Mouse (Mus musculus) stomach, postnatal 0 days (tissue): ENCODE data around the gene Bms1. TPM values are rescaled to one million over a fixed set of nuclear protein-coding genes. Genes with fewer than 3 reads are reported as not detected.

Experiments used
- ATAC-seq: fragments of 200-750 bp; cut with Nextera tagmentation; 2 replicates; pipeline ENCODE4 v1.8.0; 2017; ENCODE audit not compliant: low FRiP score, low TSS enrichment
- DNase-seq: peaks from one replicate; pipeline ENCODE4 v3.0.0-alpha.2; 2016; ENCODE audit warnings: low spot score
- H3K27ac ChIP-seq: fragments of 300-500 bp; sonication (generic); replicated peaks from 2 replicates; pipeline ENCODE4 v1.5.1; 2014; ENCODE audit warnings: mild to moderate bottlenecking, control low read depth
- H3K27me3 ChIP-seq: fragments of 300-500 bp; sonication (generic); 2 replicates; pipeline ENCODE4 v1.6.1; 2014; ENCODE audit warnings: low read length; ENCODE audit not compliant: control insufficient read depth, insufficient read depth
- H3K36me3 ChIP-seq: fragments of 300-500 bp; sonication (generic); 2 replicates; pipeline ENCODE4 v1.6.1; 2014; ENCODE audit warnings: low read length, mixed read lengths; ENCODE audit not compliant: control insufficient read depth, insufficient read depth
- H3K4me1 ChIP-seq: fragments of 300-500 bp; sonication (generic); replicated peaks from 2 replicates; pipeline ENCODE4 v1.6.1; 2014; ENCODE audit warnings: antibody characterized with exemption; ENCODE audit not compliant: control insufficient read depth, insufficient read depth
- H3K4me2 ChIP-seq: fragments of 300-500 bp; sonication (generic); replicated peaks from 2 replicates; pipeline ENCODE4 v1.6.1; 2014; ENCODE audit warnings: low read depth, mild to moderate bottlenecking, control low read depth, moderate library complexity
- H3K4me3 ChIP-seq: fragments of 300-500 bp; sonication (generic); 2 replicates; pipeline ENCODE4 v1.5.1; 2014; ENCODE audit warnings: low read depth, low read length, control low read depth
- H3K9ac ChIP-seq: fragments of 300-500 bp; sonication (generic); 2 replicates; pipeline ENCODE4 v1.6.1; 2014; ENCODE audit warnings: mild to moderate bottlenecking, low read length, control low read depth, mixed read lengths
- H3K9me3 ChIP-seq: fragments of 300-500 bp; sonication (generic); 2 replicates; pipeline ENCODE4 v1.6.1; 2016; ENCODE audit warnings: low read length; ENCODE audit not compliant: control insufficient read depth
- CTCF ChIP-seq: IDR thresholded peaks from 2 replicates; pipeline ENCODE4 v1.5.1; 2016; ENCODE audit warnings: antibody characterized with exemption, low read depth, mild to moderate bottlenecking, moderate library complexity
- EP300 ChIP-seq: optimal IDR thresholded peaks from 2 replicates; pipeline ENCODE3; 2016; ENCODE audit warnings: antibody characterized with exemption
- WGBS: fragments of 180-500 bp; shearing (Covaris S2); extraction: QIAGEN DNeasy Blood & Tissue Kit; methylation state at CpG from one replicate; pipeline ENCODE4 v1.1.7; 2014; 5-methylcytosine and 5-hydroxymethylcytosine counted together
- polyA plus RNA-seq: library from polyadenylated mRNA; unstranded; fragments of >200 nt; fragmentation: Nextera tagmentation; extraction: Ambion mirVana; gene quantifications from 2 replicates; pipeline ENCODE4 v1.2.1, GENCODE M21; 2015

Gene Bms1
- polyA plus RNA-seq, 1 experiment from 2014 or later, result 11.1 TPM

- Histone ChIP-seq H3K36me3 (no peaks in the 10 kb centered on the region), H3K4me1 (no peaks in the 10 kb centered on the region), H3K27me3 (no peaks in the 10 kb centered on the region), H3K9me3 (no peaks in the 10 kb centered on the region), H3K27ac (no peak overlapping the region), H3K9ac (no peak overlapping the region), H3K4me3 (no peak overlapping the region), H3K4me2 (no peak overlapping the region)
- DNase-seq (no peak), ATAC-seq (no peak)
- TF ChIP-seq EP300 (no peak), CTCF (no peak)
Observed at GRCm38 (mm10) chr6:118365781-118366180, 53.5 kb downstream of the Bms1 start.

GRCm38 (mm10) chr6:118350342-118350741 lies 68.9 kb downstream of the Bms1 start:
- ATAC-seq (no peak), DNase-seq (no peak)
- Histone ChIP-seq H3K9me3 (no peaks in the 10 kb centered on the region), H3K36me3 (no peaks in the 10 kb centered on the region), H3K27me3 (no peaks in the 10 kb centered on the region), H3K4me3 (no peak overlapping the region), H3K4me1 (no peaks in the 10 kb centered on the region), H3K27ac (no peak overlapping the region), H3K9ac (no peak overlapping the region), H3K4me2 (no peak overlapping the region)
- WGBS, result 76% methylated on average over 12 of the region's 12 CpGs
- TF ChIP-seq CTCF, result no peak
- no peak for TF ChIP-seq EP300

- H3K9ac ChIP-seq, result no peak overlapping the region
- TF ChIP-seq EP300, result no peak
- TF ChIP-seq CTCF, result no peak
- ATAC-seq (no peak), DNase-seq (no peak)
- H3K4me3 ChIP-seq, result no peak overlapping the region
- no peaks in the 10 kb centered on the region for H3K9me3 ChIP-seq
- WGBS, result 65% methylated on average over 3 of the region's 3 CpGs
- H3K4me1 ChIP-seq, result no peaks in the 10 kb centered on the region
- no peaks in the 10 kb centered on the region for H3K27me3 ChIP-seq
- no peak overlapping the region for H3K27ac ChIP-seq
- no peak overlapping the region for H3K4me2 ChIP-seq
- H3K36me3 ChIP-seq, result no peaks in the 10 kb centered on the region
Observed at GRCm38 (mm10) chr6:118348186-118348585, 71.1 kb downstream of the Bms1 start.

GRCm38 (mm10) chr6:118347291-118347690 lies 72.0 kb downstream of the Bms1 start:
- WGBS, result 77% methylated on average over 8 of the region's 8 CpGs
- Histone ChIP-seq H3K4me3 (no peak overlapping the region), H3K9me3 (no peaks in the 10 kb centered on the region), H3K27ac (no peak overlapping the region), H3K4me2 (no peak overlapping the region), H3K36me3 (no peaks in the 10 kb centered on the region), H3K9ac (no peak overlapping the region), H3K27me3 (no peaks in the 10 kb centered on the region), H3K4me1 (no peaks in the 10 kb centered on the region)
- TF ChIP-seq CTCF (no peak), EP300 (no peak)
- ATAC-seq (no peak), DNase-seq (no peak)

- H3K4me1 ChIP-seq, result no peaks in the 10 kb centered on the region
- no peak overlapping the region for H3K27ac ChIP-seq
- no peak overlapping the region for H3K9ac ChIP-seq
- H3K27me3 ChIP-seq, result no peaks in the 10 kb centered on the region
- no peaks in the 10 kb centered on the region for H3K36me3 ChIP-seq
- WGBS, result 88% methylated on average over 11 of the region's 11 CpGs
- H3K9me3 ChIP-seq, result no peaks in the 10 kb centered on the region
- DNase-seq (no peak), ATAC-seq (no peak)
- H3K4me3 ChIP-seq, result no peak overlapping the region
- TF ChIP-seq CTCF (no peak), EP300 (no peak)
- no peak overlapping the region for H3K4me2 ChIP-seq
Observed at GRCm38 (mm10) chr6:118341861-118342485, 77.3 kb downstream of the Bms1 start.

- no peak for TF ChIP-seq EP300
- no peak for TF ChIP-seq CTCF
- Histone ChIP-seq H3K36me3 (no peaks in the 10 kb centered on the region), H3K4me1 (no peaks in the 10 kb centered on the region), H3K4me2 (no peak overlapping the region), H3K27me3 (no peaks in the 10 kb centered on the region), H3K9me3 (no peaks in the 10 kb centered on the region), H3K4me3 (no peak overlapping the region), H3K27ac (no peak overlapping the region), H3K9ac (no peak overlapping the region)
- WGBS, result 92% methylated on average over 5 of the region's 5 CpGs
- ATAC-seq (no peak), DNase-seq (no peak)
Observed at GRCm38 (mm10) chr6:118337660-118338059, 81.6 kb downstream of the Bms1 start.
